Mouse (Mus musculus): ENCODE data around the gene Otop2. TPM values are rescaled to one million over a fixed set of nuclear protein-coding genes. Genes with fewer than 3 reads are reported as not detected.

The Otop2 gene
- polyA plus RNA-seq, 1 experiment from 2014 or later = not detected

DNA sequence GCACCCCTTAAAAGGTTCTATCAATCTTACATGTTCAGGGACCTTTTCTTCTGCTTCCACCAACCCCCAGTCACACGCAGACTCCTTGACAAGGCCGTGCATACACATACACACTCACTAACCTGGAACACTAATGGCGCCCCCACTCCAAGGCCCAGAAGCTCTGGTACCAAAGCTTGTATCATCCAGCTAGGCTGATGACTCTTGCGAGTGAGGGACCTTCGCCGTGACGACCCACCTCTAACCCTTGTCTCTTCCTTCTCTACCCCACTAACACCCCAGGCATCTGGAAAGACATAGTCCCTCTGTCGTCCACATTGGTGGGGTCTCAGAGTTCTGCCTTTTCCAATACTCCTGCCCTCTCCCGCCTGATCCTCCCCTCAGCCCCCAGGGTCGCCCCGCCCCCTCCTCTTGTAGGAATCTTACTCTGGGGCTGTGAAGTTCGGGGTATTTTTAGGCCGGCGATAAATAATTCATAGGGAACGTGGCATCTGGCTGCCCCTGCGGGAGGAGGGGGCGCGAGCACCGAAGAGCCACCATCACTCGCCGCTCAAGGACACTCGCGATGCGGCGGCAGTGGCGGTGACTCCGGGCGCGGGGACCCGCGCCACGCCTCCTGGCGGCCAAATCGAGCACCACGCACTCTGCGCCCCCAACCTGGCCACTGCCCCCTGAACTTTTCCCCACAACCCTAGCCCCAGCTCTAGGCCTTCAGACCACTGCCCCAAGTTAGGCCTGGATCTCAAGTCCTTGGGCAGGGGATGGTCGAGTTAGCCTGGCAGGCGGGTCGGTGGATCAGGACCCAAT is 41.9 kb upstream of the Otop2 start:
- TF ChIP-seq CTCF (IDR thresholded peaks at IDR 0.05) (peak; percentile 75), EP300 (IDR thresholded peaks at IDR 0.05) (no peak)
- H3K4me1 ChIP-seq (ENCODE audit: insufficient read depth, low read depth, low read length) = no peaks in the 10 kb centered on the region; the same call in 1 of the 2 replicates
- H3K36me3 ChIP-seq (ENCODE audit: insufficient read depth, low read length) = 0 out of 2 replicates have a peak, but pooled peaks cover 4% of the 10 kb centered on the region
- peaks cover 78% of the 10 kb centered on the region for H3K27me3 ChIP-seq (replicated peaks; ENCODE audit: insufficient read depth, low read length)
- no peak overlapping the region for H3K9ac ChIP-seq (replicated peaks; ENCODE audit: low read depth)
- ATAC-seq (no peak; the same call in 1 of the 2 replicates), DNase-seq (ENCODE audit: low spot score) (no peak)
- no peaks in the 10 kb centered on the region for H3K9me3 ChIP-seq (ENCODE audit: low read length)
- H3K4me2 ChIP-seq (replicated peaks; ENCODE audit: low read depth, low read length) = peak overlapping the region; percentile 27; the same call in 1 of the 2 replicates
- no peak overlapping the region for H3K4me3 ChIP-seq (ENCODE audit: low read depth, low read length)
- 8% methylated on average over 35 of the region's 39 CpGs for WGBS
- H3K27ac ChIP-seq (ENCODE audit: low read length) = no peak overlapping the region

DNA sequence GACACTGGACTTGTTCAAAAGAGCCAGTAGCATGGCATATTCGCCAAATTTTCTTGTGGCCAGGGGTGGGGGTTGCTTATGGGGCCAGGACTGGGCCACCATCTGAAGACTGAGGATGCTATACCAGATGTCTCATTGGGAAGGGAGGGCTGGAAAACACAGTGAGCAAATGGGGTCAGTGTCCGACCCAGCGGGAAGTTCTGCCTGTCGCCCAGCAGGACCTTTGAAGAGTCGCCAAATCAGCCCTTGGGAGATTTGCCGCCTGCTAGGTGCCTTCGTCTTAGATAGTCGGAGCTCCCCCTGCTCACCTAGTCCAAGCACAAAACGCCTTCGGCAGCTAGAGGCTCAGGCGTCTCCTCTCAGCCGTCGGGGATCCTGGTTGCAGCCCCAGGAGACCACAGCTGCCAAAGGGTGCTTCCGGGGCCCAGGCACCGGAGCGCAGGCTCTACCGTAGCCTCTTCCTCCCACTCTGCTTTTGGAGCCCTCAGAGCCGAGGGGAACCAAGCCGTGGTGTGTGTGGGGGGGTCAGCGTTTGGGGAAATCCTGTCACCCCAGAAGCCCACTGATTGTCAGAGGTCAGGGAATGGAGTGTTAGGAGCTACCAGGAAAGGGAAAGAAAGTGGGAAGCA is 41.1 kb upstream of the Otop2 start:
- H3K9ac ChIP-seq (replicated peaks; ENCODE audit: low read depth) = no peak overlapping the region
- H3K4me1 ChIP-seq (ENCODE audit: insufficient read depth, low read depth, low read length) = no peaks in the 10 kb centered on the region; the same call in 1 of the 2 replicates
- TF ChIP-seq EP300 (IDR thresholded peaks at IDR 0.05) (no peak), CTCF (IDR thresholded peaks at IDR 0.05) (no peak)
- H3K4me2 ChIP-seq (replicated peaks; ENCODE audit: low read depth, low read length) = no peak overlapping the region
- no peaks in the 10 kb centered on the region for H3K9me3 ChIP-seq (ENCODE audit: low read length)
- ATAC-seq (no peak), DNase-seq (ENCODE audit: low spot score) (no peak)
- no peak overlapping the region for H3K27ac ChIP-seq (ENCODE audit: low read length)
- 0 out of 2 replicates have a peak overlapping the region, but pooled peaks have one; percentile 24 for H3K4me3 ChIP-seq (ENCODE audit: low read depth, low read length)
- WGBS = 4% methylated on average over 20 of the region's 20 CpGs
- 0 out of 2 replicates have a peak, but pooled peaks cover 4% of the 10 kb centered on the region for H3K36me3 ChIP-seq (ENCODE audit: insufficient read depth, low read length)
- peaks cover 76% of the 10 kb centered on the region for H3K27me3 ChIP-seq (replicated peaks; ENCODE audit: insufficient read depth, low read length)

DNA sequence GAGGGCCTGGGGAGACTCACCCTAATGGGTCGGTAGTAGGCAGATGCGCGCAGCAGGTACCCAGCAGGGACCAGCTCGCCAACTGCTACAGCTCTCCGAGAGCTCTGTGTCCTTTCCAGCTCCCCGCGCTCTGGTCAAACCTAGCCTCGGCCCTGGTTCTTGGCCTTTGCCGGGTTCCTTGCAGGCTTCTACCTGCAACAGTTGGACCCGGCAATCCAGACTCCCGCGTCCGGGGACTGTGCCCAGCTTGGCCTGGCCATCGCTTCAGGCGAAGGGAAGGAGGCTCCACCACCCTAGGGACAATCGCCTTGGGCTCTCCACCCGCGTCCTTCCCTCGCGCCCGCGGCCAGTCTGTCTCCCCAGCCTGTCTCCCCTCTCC is 40.6 kb upstream of the Otop2 start:
- WGBS = 4% methylated on average over 20 of the region's 22 CpGs
- Histone ChIP-seq H3K9me3 (ENCODE audit: low read length) (no peaks in the 10 kb centered on the region), H3K4me3 (ENCODE audit: low read depth, low read length) (0 out of 2 replicates have a peak overlapping the region, but pooled peaks have one; percentile 24), H3K27me3 (replicated peaks; ENCODE audit: insufficient read depth, low read length) (peaks cover 73% of the 10 kb centered on the region), H3K27ac (ENCODE audit: low read length) (no peak overlapping the region), H3K4me1 (ENCODE audit: insufficient read depth, low read depth, low read length) (no peaks in the 10 kb centered on the region; the same call in 1 of the 2 replicates), H3K4me2 (replicated peaks; ENCODE audit: low read depth, low read length) (peak overlapping the region; percentile 52), H3K9ac (replicated peaks; ENCODE audit: low read depth) (no peak overlapping the region), H3K36me3 (ENCODE audit: insufficient read depth, low read length) (0 out of 2 replicates have a peak, but pooled peaks cover 4% of the 10 kb centered on the region)
- ATAC-seq (no peak), DNase-seq (ENCODE audit: low spot score) (no peak)
- TF ChIP-seq EP300 (IDR thresholded peaks at IDR 0.05) (no peak), CTCF (IDR thresholded peaks at IDR 0.05) (no peak)

DNA sequence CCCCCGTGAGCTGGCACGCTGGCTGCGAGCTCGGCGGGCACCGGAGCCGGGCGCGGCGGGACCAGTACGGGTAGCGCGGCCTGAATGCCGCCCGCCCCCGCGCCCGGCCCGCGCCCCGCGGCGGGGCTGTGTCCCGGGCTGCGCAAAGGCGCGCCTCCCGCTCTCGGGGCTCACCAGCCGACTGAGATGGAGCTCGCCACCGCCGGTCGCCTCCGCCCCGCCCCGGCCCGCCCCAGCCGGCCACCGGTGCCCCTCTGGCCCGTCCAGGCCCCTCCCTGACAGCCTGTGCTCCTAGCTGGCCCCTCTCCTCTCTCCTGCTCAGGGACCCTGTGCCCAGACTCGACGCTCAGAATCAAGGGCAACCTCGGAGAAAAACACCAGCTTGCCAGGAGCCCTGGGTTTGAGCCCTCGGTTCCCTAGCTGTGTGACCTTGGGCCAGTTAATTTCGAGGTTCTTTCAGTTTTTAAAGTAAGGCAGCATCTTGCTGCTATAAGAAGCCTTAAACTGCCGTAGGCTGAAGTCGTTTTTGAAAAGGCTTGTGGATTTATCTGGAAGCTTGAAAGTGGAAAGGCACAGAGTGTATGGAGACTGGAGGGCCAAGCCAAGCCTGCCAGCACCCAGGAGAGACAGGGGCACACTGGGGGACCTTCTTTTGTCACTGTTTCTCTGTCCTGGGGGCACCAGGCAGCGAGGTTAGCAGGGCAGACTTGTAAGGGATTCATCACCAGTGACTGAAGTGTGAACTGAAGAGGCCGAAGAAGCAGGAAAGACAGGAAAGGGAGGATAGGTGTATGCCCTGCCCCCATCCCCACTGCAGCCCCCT is 39.7 kb upstream of the Otop2 start, which contains the start of gene Grin2c:
Gene Grin2c, minus strand, starts transcription at position 183 of the 823 bp plus-strand sequence.
- Histone ChIP-seq H3K36me3 (ENCODE audit: insufficient read depth, low read length) (0 out of 2 replicates have a peak, but pooled peaks cover 4% of the 10 kb centered on the region), H3K4me3 (ENCODE audit: low read depth, low read length) (peak within 1 kb of the TSS; percentile 24), H3K27ac (ENCODE audit: low read length) (no peak within 1 kb of the TSS), H3K4me1 (ENCODE audit: insufficient read depth, low read depth, low read length) (no peaks in the 10 kb centered on the region; the same call in 1 of the 2 replicates), H3K9ac (replicated peaks; ENCODE audit: low read depth) (no peak within 1 kb of the TSS), H3K4me2 (replicated peaks; ENCODE audit: low read depth, low read length) (peak within 1 kb of the TSS; percentile 52), H3K27me3 (replicated peaks; ENCODE audit: insufficient read depth, low read length) (peaks cover 65% of the 10 kb centered on the region), H3K9me3 (ENCODE audit: low read length) (no peaks in the 10 kb centered on the region)
- TF ChIP-seq CTCF (IDR thresholded peaks at IDR 0.05) = no peak
- no peak for TF ChIP-seq EP300 (IDR thresholded peaks at IDR 0.05)
- DNase-seq (ENCODE audit: low spot score) (no peak), ATAC-seq (no peak)
- 10% methylated on average over 30 of the region's 50 CpGs for WGBS

DNA sequence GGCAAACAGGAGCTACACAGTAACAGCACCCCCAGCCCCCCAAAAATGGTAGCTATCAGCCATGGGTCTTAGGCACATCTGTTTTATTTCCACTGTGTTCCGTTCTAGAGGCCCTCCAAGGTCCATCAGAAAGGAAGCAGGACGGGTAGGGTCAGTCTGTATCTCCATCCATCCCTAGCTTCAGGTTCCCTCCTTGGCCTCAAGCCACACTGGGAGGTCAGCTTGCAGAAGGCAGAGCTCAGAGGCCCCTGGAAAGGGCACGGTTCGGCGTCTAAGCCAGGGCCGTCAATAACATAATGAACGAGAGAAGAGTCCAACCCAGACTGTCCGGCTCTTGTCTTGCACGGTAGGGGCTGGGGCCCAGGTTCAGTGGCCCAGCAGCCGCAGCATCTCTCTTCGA is 39.0 kb upstream of the Otop2 start:
- Histone ChIP-seq H3K9ac (replicated peaks; ENCODE audit: low read depth) (no peak overlapping the region), H3K4me1 (ENCODE audit: insufficient read depth, low read depth, low read length) (no peaks in the 10 kb centered on the region; the same call in 1 of the 2 replicates), H3K27ac (ENCODE audit: low read length) (no peak overlapping the region), H3K4me3 (ENCODE audit: low read depth, low read length) (no peak overlapping the region), H3K36me3 (ENCODE audit: insufficient read depth, low read length) (0 out of 2 replicates have a peak, but pooled peaks cover 4% of the 10 kb centered on the region), H3K9me3 (ENCODE audit: low read length) (no peaks in the 10 kb centered on the region), H3K27me3 (replicated peaks; ENCODE audit: insufficient read depth, low read length) (peaks cover 59% of the 10 kb centered on the region), H3K4me2 (replicated peaks; ENCODE audit: low read depth, low read length) (no peak overlapping the region)
- ATAC-seq = no peak
- TF ChIP-seq EP300 (IDR thresholded peaks at IDR 0.05) = no peak
- no peak for TF ChIP-seq CTCF (IDR thresholded peaks at IDR 0.05)
- WGBS = 78% methylated on average over 11 of the region's 11 CpGs
- DNase-seq (ENCODE audit: low spot score) = no peak

All from lung, postnatal 0 days (tissue).